Mouse (Mus musculus) CD4-positive, CD25-positive, alpha-beta regulatory T cell, adult 4 months (primary cell): ENCODE data around the gene Dzip1. TPM values are rescaled to one million over a fixed set of nuclear protein-coding genes. Genes with fewer than 3 reads are reported as not detected.

Source experiments
- ATAC-seq: one replicate; pipeline ENCODE4 v1.8.0; 2017
- polyA plus RNA-seq, 2 experiments: library from polyadenylated mRNA; unstranded; fragments of 100-300 nt; shearing (Covaris generic); gene quantifications; one replicate each; pipeline ENCODE4 v1.2.1; 2017

The Dzip1 gene
- polyA plus RNA-seq, 2 experiments from 2014 or later: 10.9 to 12.8 TPM

GRCm38 (mm10) chr14:118922251-118922650, 3.0 kb downstream of the Dzip1 start:
- ATAC-seq: no peak

GRCm38 (mm10) chr14:118920654-118921053, 4.6 kb downstream of the Dzip1 start:
- ATAC-seq: no peak

- peak; percentile 79 for ATAC-seq
These were observed 6.2 kb downstream of the Dzip1 start for GRCm38 (mm10) chr14:118919025-118919424.

GRCm38 (mm10) chr14:118913651-118914050, 11.6 kb downstream of the Dzip1 start:
- ATAC-seq: no peak

GRCm38 (mm10) chr14:118911521-118911920, 13.7 kb downstream of the Dzip1 start:
- no peak for ATAC-seq

GRCm38 (mm10) chr14:118910332-118911222, 14.7 kb downstream of the Dzip1 start:
- peak; percentile 91 for ATAC-seq

GRCm38 (mm10) chr14:118909872-118910271, 15.4 kb downstream of the Dzip1 start:
- ATAC-seq: no peak

- no peak for ATAC-seq
These were observed 17.7 kb downstream of the Dzip1 start for GRCm38 (mm10) chr14:118907592-118907991.

GRCm38 (mm10) chr14:118903867-118904562, 21.2 kb downstream of the Dzip1 start:
- no peak for ATAC-seq

GRCm38 (mm10) chr14:118903397-118903796, 21.9 kb downstream of the Dzip1 start:
- no peak for ATAC-seq

GRCm38 (mm10) chr14:118900911-118901310, 24.3 kb downstream of the Dzip1 start:
- no peak for ATAC-seq

- no peak for ATAC-seq
These were observed 25.3 kb downstream of the Dzip1 start for GRCm38 (mm10) chr14:118899940-118900339.

- no peak for ATAC-seq
These were observed 29.6 kb downstream of the Dzip1 start for GRCm38 (mm10) chr14:118895655-118896054.

- no peak for ATAC-seq
These were observed 30.0 kb downstream of the Dzip1 start for GRCm38 (mm10) chr14:118895228-118895627.

GRCm38 (mm10) chr14:118890101-118890500, 35.2 kb downstream of the Dzip1 start:
- ATAC-seq: no peak

- no peak for ATAC-seq
These were observed 41.1 kb downstream of the Dzip1 start for GRCm38 (mm10) chr14:118884250-118884556.

GRCm38 (mm10) chr14:118883344-118884249, 41.7 kb downstream of the Dzip1 start:
- ATAC-seq: no peak

- no peak for ATAC-seq
These were observed 44.6 kb downstream of the Dzip1 start for GRCm38 (mm10) chr14:118880696-118881095.

- ATAC-seq: no peak
These were observed 46.8 kb downstream of the Dzip1 start for GRCm38 (mm10) chr14:118878346-118878910.

- no peak for ATAC-seq
These were observed 50.4 kb downstream of the Dzip1 start for GRCm38 (mm10) chr14:118874786-118875415.

- ATAC-seq: no peak
These were observed 51.1 kb downstream of the Dzip1 start for GRCm38 (mm10) chr14:118874126-118874525.

- ATAC-seq: no peak
These were observed 55.5 kb downstream of the Dzip1 start for GRCm38 (mm10) chr14:118869712-118870111.
